22 mouse cellular contexts compared by ENCODE assay signal in genomic region chr9:80671483-80671882, GRCm38 (mm10).
DNase-seq lines count a peak whose midpoint lies in the region; ATAC-seq and TF ChIP-seq lines count a peak whose summit lies in the region.
"Had no signal": no experiment of that assay in that cellular context is flagged by ENCODE, and none has a peak within 500 bp of the region (broad histone marks: within the 10 kb centered on the region; RNA-seq: fewer than 3 reads in every experiment).

No protein-coding gene starts in this region.

- no peak for DNase-seq in lung, embryonic 14.5 days
- DNase-seq in lung, postnatal 36 days = no peak
- DNase-seq in lung, postnatal 25 days (ENCODE audit: low spot score) = no peak
- DNase-seq in lung, postnatal 0 days (ENCODE audit: low spot score) = peak; percentile 9
- no peak for DNase-seq in lung, adult 2 months
- DNase-seq in lung, postnatal 10 days = peak; percentile 1
- DNase-seq in lung, postnatal 4 days = no peak
- DNase-seq: adrenal gland, adult 2 months; adrenal gland, adult 8-10 months; adrenal gland, postnatal 10 days; adrenal gland, postnatal 14 days; adrenal gland, postnatal 25 days; adrenal gland, postnatal 36 days; B cell, adult 2 months; cerebellum, adult 11 months; cerebellum, adult 11-12 months had no signal

- no peaks in the 10 kb centered on the region for H3K9me3 ChIP-seq in lung, embryonic 14.5 days (ENCODE audit: low read depth, low read length)
- peaks cover 3% of the 10 kb centered on the region; the same call in 1 of the 2 replicates for H3K9me3 ChIP-seq in lung, embryonic 16.5 days (ENCODE audit: control insufficient read depth, low read length)
- H3K9me3 ChIP-seq in lung, postnatal 0 days (ENCODE audit: low read length) = no peaks in the 10 kb centered on the region
- H3K9me3 ChIP-seq: G1E had no signal

- H3K9ac ChIP-seq in lung, embryonic 14.5 days = no peak overlapping the region
- H3K9ac ChIP-seq in lung, embryonic 16.5 days (ENCODE audit: low read length) = no peak overlapping the region
- H3K9ac ChIP-seq in lung, postnatal 0 days (replicated peaks; ENCODE audit: low read depth) = no peak overlapping the region

- no peak overlapping the region for H3K27ac ChIP-seq in lung, embryonic 14.5 days (ENCODE audit: low read depth)
- H3K27ac ChIP-seq in lung, embryonic 16.5 days (ENCODE audit: low read length) = no peak overlapping the region
- H3K27ac ChIP-seq in lung, postnatal 0 days (ENCODE audit: low read length) = no peak overlapping the region

- ATAC-seq in lung, embryonic 14.5 days (ENCODE audit: insufficient read depth) = peak; percentile 44; the same call in 1 of the 2 replicates
- ATAC-seq in lung, embryonic 16.5 days (ENCODE audit: low read depth) = peak; percentile 51; the same call in 1 of the 2 replicates
- peak; percentile 57 for ATAC-seq in lung, postnatal 0 days
- ATAC-seq: activated CD4-positive, CD25-positive, alpha-beta regulatory T cell, adult 4 months; CD4-positive, CD25-positive, alpha-beta regulatory T cell, adult 4 months; Patski had no signal

- TF ChIP-seq EP300 in lung, postnatal 0 days (IDR thresholded peaks at IDR 0.05) = 0 out of 2 replicates have a peak, but pooled peaks have one; percentile 28

- no peak for TF ChIP-seq POLR2A in lung, adult 2 months (IDR thresholded peaks at IDR 0.05; ENCODE audit: borderline replicate concordance, extremely low read depth, low read depth, low read length)

- no peaks in the 10 kb centered on the region for H3K4me1 ChIP-seq in lung, embryonic 14.5 days (ENCODE audit: insufficient read depth)
- no peaks in the 10 kb centered on the region for H3K4me1 ChIP-seq in lung, embryonic 16.5 days (replicated peaks; ENCODE audit: control insufficient read depth, insufficient read depth, low read length)
- H3K4me1 ChIP-seq in lung, postnatal 0 days (ENCODE audit: insufficient read depth, low read depth, low read length) = no peaks in the 10 kb centered on the region
- H3K4me1 ChIP-seq in lung, adult 2 months (ENCODE audit: control insufficient read depth, insufficient read depth, low read length) = no peaks in the 10 kb centered on the region

- H3K36me3 ChIP-seq in lung, embryonic 14.5 days (ENCODE audit: insufficient read depth) = no peaks in the 10 kb centered on the region
- H3K36me3 ChIP-seq in lung, embryonic 16.5 days (ENCODE audit: control insufficient read depth, insufficient read depth, low read length) = no peaks in the 10 kb centered on the region
- no peaks in the 10 kb centered on the region for H3K36me3 ChIP-seq in lung, postnatal 0 days (ENCODE audit: insufficient read depth, low read length)
- H3K36me3 ChIP-seq: G1E had no signal

- H3K4me2 ChIP-seq in lung, embryonic 14.5 days = no peak overlapping the region
- no peak overlapping the region for H3K4me2 ChIP-seq in lung, embryonic 16.5 days (ENCODE audit: low read depth, low read length)
- H3K4me2 ChIP-seq in lung, postnatal 0 days (replicated peaks; ENCODE audit: low read depth, low read length) = no peak overlapping the region

- TF ChIP-seq CTCF in lung, embryonic 14.5 days (IDR thresholded peaks at IDR 0.05; ENCODE audit: low read depth) = no peak
- TF ChIP-seq CTCF in lung, postnatal 0 days (IDR thresholded peaks at IDR 0.05) = no peak
- no peak for TF ChIP-seq CTCF in lung, adult 2 months (IDR thresholded peaks at IDR 0.05; ENCODE audit: insufficient read depth, low read length)

- 47% methylated on average over 1 of the region's 1 CpGs for WGBS in lung, embryonic 14.5 days
- 40% methylated on average over 1 of the region's 1 CpGs for WGBS in lung, embryonic 16.5 days
- WGBS in lung, postnatal 0 days = 41% methylated on average over 1 of the region's 1 CpGs
- WGBS in lung, adult 2 months = 63% methylated on average over 1 of the region's 1 CpGs

- H3K27me3 ChIP-seq in lung, embryonic 14.5 days (ENCODE audit: insufficient read depth, low read length) = no peaks in the 10 kb centered on the region
- no peaks in the 10 kb centered on the region for H3K27me3 ChIP-seq in lung, embryonic 16.5 days (ENCODE audit: control insufficient read depth, insufficient read depth, low read depth, low read length)
- no peaks in the 10 kb centered on the region for H3K27me3 ChIP-seq in lung, postnatal 0 days (replicated peaks; ENCODE audit: insufficient read depth, low read length)
- H3K27me3 ChIP-seq: CH12.LX, Patski had no signal

- H3K4me3 ChIP-seq in lung, embryonic 14.5 days (ENCODE audit: low read depth, low read length) = no peak overlapping the region
- H3K4me3 ChIP-seq in lung, embryonic 16.5 days (ENCODE audit: low read length) = no peak overlapping the region
- H3K4me3 ChIP-seq in lung, postnatal 0 days (ENCODE audit: low read depth, low read length) = no peak overlapping the region
- no peak overlapping the region for H3K4me3 ChIP-seq in lung, adult 2 months (replicated peaks; ENCODE audit: extremely low read depth, low read depth, low read length)

Comparison
In these comparisons a context has a peak if more than half of its experiments do, and no peak if none do; other contexts are left out.
1. DNase-seq: peak in lung, postnatal 0 days (single experiment) and lung, postnatal 10 days (single experiment); none in lung, embryonic 14.5 days (single experiment), lung, postnatal 36 days (single experiment), lung, postnatal 25 days (single experiment), lung, adult 2 months (single experiment) and lung, postnatal 4 days (0 of 2).
2. Peak in every context shown above with its lines, with median percentiles within 50 percentile points of each other: ATAC-seq.